Comparison of ENCODE assay signal across 29 mouse cellular contexts in the genomic region with DNA sequence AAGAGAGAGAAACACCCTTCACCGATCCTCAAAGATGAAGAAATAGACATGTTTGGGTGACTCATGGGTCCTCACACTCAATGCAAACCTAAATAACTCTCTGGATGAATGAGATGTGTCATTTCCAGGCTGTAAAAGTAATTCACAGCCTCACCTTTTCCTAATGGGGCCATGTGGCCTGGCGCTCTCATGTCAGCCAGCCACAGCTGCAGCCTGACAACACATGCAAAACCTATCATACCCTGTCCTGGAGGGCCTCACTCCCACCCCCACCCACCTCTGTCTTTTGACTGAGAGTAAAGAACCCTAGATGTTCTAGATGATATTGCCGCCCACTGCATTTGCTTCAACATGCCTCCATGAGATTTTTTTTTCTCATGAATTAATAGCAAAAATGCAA.
A peak's percentile ranks its signal among the peaks of the same experiment; 100 is the strongest.
DNase-seq lines count a peak whose midpoint lies in the region; ATAC-seq and TF ChIP-seq lines count a peak whose summit lies in the region.
"Had no signal": no experiment of that assay in that cellular context is flagged by ENCODE, and none has a peak within 500 bp of the region (broad histone marks: within the 10 kb centered on the region; RNA-seq: fewer than 3 reads in every experiment).

No protein-coding gene starts in this region.

- intact Hi-C loops in heart, adult 2 months (cut with DNase I): loop anchor here (1.0 to 10.0 kb wide), 6 partner anchors 18 to 1670 kb away; partner anchors contain the start of genes Nrp2 and Pard3b
- intact Hi-C loops in heart, postnatal 36 days (cut with DNase I): loop anchor here (5.0 to 10.0 kb wide), 3 partner anchors 477 to 1670 kb away; no protein-coding TSS in a partner anchor

- no peaks in the 10 kb centered on the region for H3K9me3 ChIP-seq in neural tube, embryonic 11.5 days (ENCODE audit: control insufficient read depth, low read length)
- H3K9me3 ChIP-seq: embryonic facial prominence, embryonic 13.5 days; heart, embryonic 10.5 days; limb, embryonic 15.5 days; liver, embryonic 13.5 days; midbrain, embryonic 13.5 days had no signal

- DNase-seq in heart, adult 2 months: peak in 1 of 2 experiments; percentile 47
- DNase-seq in heart, postnatal 36 days: no peak
- DNase-seq in MN1 (ENCODE audit: low spot score): peak; percentile 7
- peak; percentile 42 for DNase-seq in hindlimb bud, embryonic 11.5 days (ENCODE audit: extremely low spot score, low read depth, low spot score)
- peak; percentile 16 for DNase-seq in neural tube, embryonic 11.5 days (ENCODE audit: low spot score)
- no peak for DNase-seq in kidney, adult 2 months
- no peak for DNase-seq in adrenal gland, adult (ENCODE audit: inconsistent age in 2 of 2, low spot score in 1 of 2)
- DNase-seq: adrenal gland, adult 2 months; cerebellum, adult 11 months; cerebellum, adult 9-10 months; cerebellum, postnatal 36 days; kidney, postnatal 14 days; layer of hippocampus, adult 9-11 months; liver, embryonic 13.5 days; lung, adult 18-20 months; lung, postnatal 4 days; right cerebral cortex, postnatal 4 days; thymus, adult 18-20 months; thymus, postnatal 25 days had no signal

- no peak overlapping the region for H3K4me2 ChIP-seq in neural tube, embryonic 11.5 days (ENCODE audit: low read depth)
- H3K4me2 ChIP-seq: embryonic facial prominence, embryonic 13.5 days; limb, embryonic 15.5 days; liver, embryonic 13.5 days; midbrain, embryonic 13.5 days had no signal

- no peak for TF ChIP-seq POLR2A in heart, adult 2 months (IDR thresholded peaks at IDR 0.05; ENCODE audit: insufficient read depth, low read depth, low read length)
- no peak for TF ChIP-seq POLR2A in kidney, adult 2 months (IDR thresholded peaks at IDR 0.05; ENCODE audit: low read depth, low read length)

- no peak overlapping the region for H3K4me3 ChIP-seq in heart, adult 2 months
- H3K4me3 ChIP-seq in neural tube, embryonic 11.5 days (ENCODE audit: low read depth, low read length): no peak overlapping the region
- H3K4me3 ChIP-seq in kidney, adult 2 months (ENCODE audit: insufficient read depth, low read depth, low read length): no peak overlapping the region
- H3K4me3 ChIP-seq: embryonic facial prominence, embryonic 13.5 days; forebrain, embryonic 10.5 days; heart, embryonic 10.5 days; limb, embryonic 15.5 days; liver, embryonic 13.5 days; megakaryocyte, embryonic 14.5 days; midbrain, embryonic 13.5 days had no signal

- peaks cover 3% of the 10 kb centered on the region for H3K4me1 ChIP-seq in heart, adult 2 months (ENCODE audit: control insufficient read depth, insufficient read depth, low read length)
- H3K4me1 ChIP-seq in neural tube, embryonic 11.5 days (ENCODE audit: control insufficient read depth, insufficient read depth, low read length): peaks cover 16% of the 10 kb centered on the region
- H3K4me1 ChIP-seq in kidney, adult 2 months (ENCODE audit: control insufficient read depth, insufficient read depth, low read length): no peaks in the 10 kb centered on the region
- H3K4me1 ChIP-seq: heart, embryonic 10.5 days; liver, embryonic 13.5 days; megakaryocyte, embryonic 14.5 days had no signal

- H3K27me3 ChIP-seq in heart, adult 2 months (ENCODE audit: control insufficient read depth, insufficient read depth, low read length): no peaks in the 10 kb centered on the region
- H3K27me3 ChIP-seq in neural tube, embryonic 11.5 days (ENCODE audit: control insufficient read depth, insufficient read depth, low read length): peaks cover 5% of the 10 kb centered on the region; the same call in 1 of the 2 replicates
- H3K27me3 ChIP-seq in kidney, adult 2 months (replicated peaks; ENCODE audit: control insufficient read depth, insufficient read depth, low read length): no peaks in the 10 kb centered on the region
- H3K27me3 ChIP-seq: limb, embryonic 15.5 days; liver, embryonic 13.5 days; midbrain, embryonic 13.5 days had no signal

- H3K79me2 ChIP-seq in heart, adult 2 months (replicated peaks; ENCODE audit: control insufficient read depth, insufficient read depth, low read length): no peaks in the 10 kb centered on the region

- no peak for ATAC-seq in neural tube, embryonic 11.5 days (ENCODE audit: insufficient read depth, low FRiP score, low TSS enrichment)
- ATAC-seq: forebrain, embryonic 16.5 days; intestine, postnatal 0 days; lung, postnatal 0 days; midbrain, embryonic 13.5 days had no signal

- TF ChIP-seq EP300 in heart, adult 2 months (IDR thresholded peaks at IDR 0.05; ENCODE audit: insufficient read depth, low read depth, low read length): peak; percentile 82; the same call in 1 of the 2 replicates

- H3K9ac ChIP-seq in heart, adult 2 months (ENCODE audit: low read depth, low read length): no peak overlapping the region
- H3K9ac ChIP-seq in neural tube, embryonic 11.5 days (ENCODE audit: low read length): no peak overlapping the region
- H3K9ac ChIP-seq: embryonic facial prominence, embryonic 13.5 days; limb, embryonic 15.5 days; liver, embryonic 13.5 days; midbrain, embryonic 13.5 days had no signal

- no peaks in the 10 kb centered on the region for H3K36me3 ChIP-seq in heart, adult 2 months (ENCODE audit: control insufficient read depth, insufficient read depth, low read length)
- no peaks in the 10 kb centered on the region for H3K36me3 ChIP-seq in neural tube, embryonic 11.5 days (ENCODE audit: control insufficient read depth, insufficient read depth, low read length)
- no peaks in the 10 kb centered on the region for H3K36me3 ChIP-seq in kidney, adult 2 months (ENCODE audit: control insufficient read depth, insufficient read depth, low read length)
- H3K36me3 ChIP-seq: embryonic facial prominence, embryonic 13.5 days; forebrain, embryonic 10.5 days; heart, embryonic 10.5 days; limb, embryonic 15.5 days; liver, embryonic 13.5 days; midbrain, embryonic 13.5 days had no signal

- no peak overlapping the region for H3K27ac ChIP-seq in heart, adult 2 months
- H3K27ac ChIP-seq in neural tube, embryonic 11.5 days (ENCODE audit: low read depth, low read length): no peak overlapping the region
- no peak overlapping the region for H3K27ac ChIP-seq in kidney, adult 2 months (ENCODE audit: insufficient read depth, low read depth, low read length)
- H3K27ac ChIP-seq: embryonic facial prominence, embryonic 13.5 days; forebrain, embryonic 10.5 days; heart, embryonic 10.5 days; limb, embryonic 15.5 days; liver, embryonic 13.5 days; midbrain, embryonic 13.5 days; stomach, postnatal 0 days had no signal

- 56% methylated on average over 3 of the region's 3 CpGs for WGBS in heart, adult 2 months
- WGBS in neural tube, embryonic 11.5 days: 63% methylated on average over 3 of the region's 3 CpGs
- 88% methylated on average over 3 of the region's 3 CpGs for WGBS in kidney, adult 2 months

- peak; percentile 6; the same call in 1 of the 2 replicates for TF ChIP-seq CTCF in heart, adult 2 months (IDR thresholded peaks at IDR 0.05)
- TF ChIP-seq CTCF in kidney, adult 2 months (conservative IDR thresholded peaks at IDR 0.05; ENCODE audit: insufficient read depth, insufficient read length, low read depth, low read length): no peak

Comparison
In these comparisons a context has a peak if more than half of its experiments do, and no peak if none do; other contexts are left out.
1. DNase-seq: peak in MN1 (single experiment), hindlimb bud, embryonic 11.5 days (single experiment) and neural tube, embryonic 11.5 days (single experiment); none in heart, postnatal 36 days (0 of 2), kidney, adult 2 months (single experiment) and adrenal gland, adult (0 of 2).